Mouse (Mus musculus): ENCODE measurements around the gene Serpinf1. TPM values are rescaled to one million over a fixed set of nuclear protein-coding genes. Genes with fewer than 3 reads are reported as not detected.
A peak's percentile ranks its signal among the peaks of the same experiment; 100 is the strongest.
"Not testable (repeated sequence)": the region's sequence is repeated elsewhere in the genome, so short reads cannot be mapped to it uniquely, and the experiment has no call there.

Gene Serpinf1
- polyA plus RNA-seq, 1 experiment from 2014 or later, result 833 TPM

- peaks cover 1% of the 10 kb centered on the region; the same call in 1 of the 2 replicates for H3K36me3 ChIP-seq (replicated peaks; ENCODE audit: insufficient read depth, low read length)
- no peaks in the 10 kb centered on the region for H3K27me3 ChIP-seq (ENCODE audit: insufficient read depth, low read length)
- DNase-seq (peak; percentile 36), ATAC-seq (no peak)
- TF ChIP-seq CTCF (IDR thresholded peaks at IDR 0.05; ENCODE audit: low read depth), result no peak
- no peak for TF ChIP-seq EP300 (IDR thresholded peaks at IDR 0.05; ENCODE audit: low read depth)
- H3K4me1 ChIP-seq (ENCODE audit: insufficient read depth), result peaks cover 56% of the 10 kb centered on the region
- peak overlapping the region; percentile 99 for H3K27ac ChIP-seq (ENCODE audit: low read depth)
- H3K9ac ChIP-seq (replicated peaks), result no peak overlapping the region; the same call in 1 of the 2 replicates
- H3K4me3 ChIP-seq (ENCODE audit: low read depth, low read length), result no peak overlapping the region
- no peaks in the 10 kb centered on the region for H3K9me3 ChIP-seq (ENCODE audit: low read length)
- H3K4me2 ChIP-seq (ENCODE audit: low read depth, low read length), result peak overlapping the region; percentile 33; the same call in 1 of the 2 replicates
- WGBS (ENCODE audit: insufficient replicate concordance), result 30% methylated on average over 8 of the region's 8 CpGs
These were observed 36.1 kb upstream of the Serpinf1 start for GRCm38 (mm10) chr11:75458628-75459041.

GRCm38 (mm10) chr11:75458169-75458568 is 35.7 kb upstream of the Serpinf1 start:
- Histone ChIP-seq H3K27me3 (ENCODE audit: insufficient read depth, low read length) (no peaks in the 10 kb centered on the region), H3K4me3 (ENCODE audit: low read depth, low read length) (no peak overlapping the region), H3K27ac (ENCODE audit: low read depth) (peak overlapping the region; percentile 99), H3K9ac (replicated peaks) (no peak overlapping the region; the same call in 1 of the 2 replicates), H3K36me3 (replicated peaks; ENCODE audit: insufficient read depth, low read length) (peaks cover 1% of the 10 kb centered on the region; the same call in 1 of the 2 replicates), H3K4me2 (ENCODE audit: low read depth, low read length) (no peak overlapping the region), H3K4me1 (ENCODE audit: insufficient read depth) (peaks cover 56% of the 10 kb centered on the region), H3K9me3 (ENCODE audit: low read length) (no peaks in the 10 kb centered on the region)
- DNase-seq (peak; percentile 68), ATAC-seq (no peak)
- WGBS (ENCODE audit: insufficient replicate concordance), result 16% methylated on average over 3 of the region's 3 CpGs
- TF ChIP-seq CTCF (IDR thresholded peaks at IDR 0.05; ENCODE audit: low read depth) (peak; percentile 92), EP300 (IDR thresholded peaks at IDR 0.05; ENCODE audit: low read depth) (no peak)

GRCm38 (mm10) chr11:75456440-75456871 is 34.0 kb upstream of the Serpinf1 start:
- H3K27ac ChIP-seq (ENCODE audit: low read depth), result peak overlapping the region; percentile 57
- no peaks in the 10 kb centered on the region for H3K27me3 ChIP-seq (ENCODE audit: insufficient read depth, low read length)
- peaks cover 62% of the 10 kb centered on the region for H3K4me1 ChIP-seq (ENCODE audit: insufficient read depth)
- no peak overlapping the region for H3K4me3 ChIP-seq (ENCODE audit: low read depth, low read length)
- no peak overlapping the region for H3K9ac ChIP-seq (replicated peaks)
- no peaks in the 10 kb centered on the region for H3K9me3 ChIP-seq (ENCODE audit: low read length)
- DNase-seq (peak; percentile 37), ATAC-seq (no peak)
- no peak overlapping the region for H3K4me2 ChIP-seq (ENCODE audit: low read depth, low read length)
- TF ChIP-seq EP300 (IDR thresholded peaks at IDR 0.05; ENCODE audit: low read depth), result no peak
- no peak for TF ChIP-seq CTCF (IDR thresholded peaks at IDR 0.05; ENCODE audit: low read depth)
- peaks cover 11% of the 10 kb centered on the region; the same call in 1 of the 2 replicates for H3K36me3 ChIP-seq (replicated peaks; ENCODE audit: insufficient read depth, low read length)
- WGBS (ENCODE audit: insufficient replicate concordance), result 54% methylated on average over 7 of the region's 7 CpGs

GRCm38 (mm10) chr11:75455971-75456370 is 33.5 kb upstream of the Serpinf1 start:
- not testable (repeated sequence) for H3K27me3 ChIP-seq (ENCODE audit: insufficient read depth, low read length); H3K9me3 ChIP-seq (ENCODE audit: low read length); H3K9ac ChIP-seq (replicated peaks); DNase-seq; H3K4me2 ChIP-seq (ENCODE audit: low read depth, low read length); H3K4me3 ChIP-seq (ENCODE audit: low read depth, low read length); ATAC-seq
- 92% methylated on average over 2 of the region's 2 CpGs for WGBS (ENCODE audit: insufficient replicate concordance)
- Histone ChIP-seq H3K36me3 (replicated peaks; ENCODE audit: insufficient read depth, low read length) (peaks cover 15% of the 10 kb centered on the region; the same call in 1 of the 2 replicates), H3K4me1 (ENCODE audit: insufficient read depth) (peaks cover 67% of the 10 kb centered on the region), H3K27ac (ENCODE audit: low read depth) (peak overlapping the region; percentile 82)

- ATAC-seq (no peak), DNase-seq (peak; percentile 27)
- H3K9me3 ChIP-seq (ENCODE audit: low read length), result no peaks in the 10 kb centered on the region
- WGBS (ENCODE audit: insufficient replicate concordance), result 54% methylated on average over 10 of the region's 10 CpGs
- H3K36me3 ChIP-seq (replicated peaks; ENCODE audit: insufficient read depth, low read length), result peaks cover 20% of the 10 kb centered on the region
- H3K4me3 ChIP-seq (ENCODE audit: low read depth, low read length), result peak overlapping the region; percentile 72
- peak overlapping the region; percentile 82 for H3K27ac ChIP-seq (ENCODE audit: low read depth)
- H3K4me2 ChIP-seq (ENCODE audit: low read depth, low read length), result peak overlapping the region; percentile 100
- peaks cover 74% of the 10 kb centered on the region for H3K4me1 ChIP-seq (ENCODE audit: insufficient read depth)
- H3K9ac ChIP-seq (replicated peaks), result peak overlapping the region; percentile 84
- H3K27me3 ChIP-seq (ENCODE audit: insufficient read depth, low read length), result no peaks in the 10 kb centered on the region
- TF ChIP-seq CTCF (IDR thresholded peaks at IDR 0.05; ENCODE audit: low read depth) (no peak), EP300 (IDR thresholded peaks at IDR 0.05; ENCODE audit: low read depth) (no peak)
These were observed 32.7 kb upstream of the Serpinf1 start for GRCm38 (mm10) chr11:75455041-75455736.

- H3K27me3 ChIP-seq (ENCODE audit: insufficient read depth, low read length), result no peaks in the 10 kb centered on the region
- TF ChIP-seq CTCF (IDR thresholded peaks at IDR 0.05; ENCODE audit: low read depth) (peak; percentile 68), EP300 (IDR thresholded peaks at IDR 0.05; ENCODE audit: low read depth) (0 out of 2 replicates have a peak, but pooled peaks have one; percentile 50)
- peaks cover 72% of the 10 kb centered on the region for H3K4me1 ChIP-seq (ENCODE audit: insufficient read depth)
- H3K9me3 ChIP-seq (ENCODE audit: low read length), result no peaks in the 10 kb centered on the region
- H3K4me2 ChIP-seq (ENCODE audit: low read depth, low read length), result peak within 1 kb of the TSS; percentile 100
- DNase-seq, result peak; percentile 92
- H3K9ac ChIP-seq (replicated peaks), result peak within 1 kb of the TSS; percentile 84
- peak; percentile 76 for ATAC-seq
- peak within 1 kb of the TSS; percentile 72 for H3K4me3 ChIP-seq (ENCODE audit: low read depth, low read length)
- peak within 1 kb of the TSS; percentile 82 for H3K27ac ChIP-seq (ENCODE audit: low read depth)
- 2% methylated on average over 56 of the region's 56 CpGs for WGBS (ENCODE audit: insufficient replicate concordance)
- peaks cover 25% of the 10 kb centered on the region for H3K36me3 ChIP-seq (replicated peaks; ENCODE audit: insufficient read depth, low read length)
These were observed 31.8 kb upstream of the Serpinf1 start, which contains the start of gene Wdr81 for GRCm38 (mm10) chr11:75453991-75454930. TSS of gene Wdr81 (minus strand) at chr11:75454717.

Data from liver, postnatal 0 days (tissue).